In genomic region chr9:20685081-20685861, GRCm38 (mm10) we compare ENCODE assay signal across 17 mouse cellular contexts. TPM values are rescaled to one million over a fixed set of nuclear protein-coding genes. Genes with fewer than 3 reads are reported as not detected.
A peak's percentile ranks its signal among the peaks of the same experiment; 100 is the strongest.
DNase-seq lines count a peak whose midpoint lies in the region; ATAC-seq lines count a peak whose summit lies in the region.
"Had no signal": no experiment of that assay in that cellular context is flagged by ENCODE, and none has a peak within 500 bp of the region (broad histone marks: within the 10 kb centered on the region; RNA-seq: fewer than 3 reads in every experiment).

No protein-coding gene starts in this region.

- DNase-seq in frontal cortex, postnatal 25 days (ENCODE audit: low spot score in 2 of 2) = no peak
- peak; percentile 63 for DNase-seq in left cerebral cortex, adult 11 months (ENCODE audit: low spot score)
- DNase-seq in left cerebral cortex, postnatal 4 days = no peak
- DNase-seq in left cerebral cortex, postnatal 10 days (ENCODE audit: extremely low spot score in 1 of 2, low spot score in 2 of 2) = peak; percentile 37 to 70
- DNase-seq in right cerebral cortex, postnatal 36 days (ENCODE audit: low spot score in 2 of 2) = peak; percentile 67 to 87
- no peak for DNase-seq in cerebellum, adult 9-10 months
- no peak for DNase-seq in gastrocnemius, adult 18-20 months (ENCODE audit: low spot score)
- DNase-seq: adrenal gland, adult 8-10 months; cerebellum, adult 11-12 months; gastrocnemius, adult 2 months; heart, adult 11 months; kidney, adult 11 months; kidney, postnatal 10 days; lung, postnatal 10 days; thymus, adult 18-20 months had no signal

- intact Hi-C loops in left cerebral cortex, postnatal 4 days (cut with DNase I) = no loop called here
- intact Hi-C loops in left cerebral cortex, postnatal 10 days (cut with DNase I) = no loop called here

- ATAC-seq in frontal cortex, adult (ENCODE audit: low TSS enrichment) = peak; percentile 71
- ATAC-seq: hindbrain, postnatal 0 days had no signal

RNA-seq across cellular contexts. Expression of gene Pin1, which starts 33.4 kb away (rescaled TPM):
- total RNA-seq in left cerebral cortex, postnatal 4 days (2021) = 10 to 100 TPM; 27.0 to 28.4 TPM
- 10 to 100 TPM; 38.7 to 40.0 TPM for total RNA-seq in left cerebral cortex, postnatal 10 days (2021)
- 10 to 100 TPM; 12.4 to 14.8 TPM for total RNA-seq in gastrocnemius, adult 18-20 months (2021)

RNA-seq across cellular contexts. Expression of gene Fbxl12, which starts 40.7 kb away (rescaled TPM):
- total RNA-seq in left cerebral cortex, postnatal 4 days (2021) = 10 to 100 TPM; 21.9 to 25.4 TPM
- 10 to 100 TPM; 18.0 to 19.5 TPM for total RNA-seq in left cerebral cortex, postnatal 10 days (2021)
- 1 to 10 TPM; 3.7 to 4.6 TPM for total RNA-seq in gastrocnemius, adult 18-20 months (2021)

RNA-seq across cellular contexts. Expression of gene Ubl5, which starts 42.6 kb away (rescaled TPM):
- 100 to 1,000 TPM; 298 to 308 TPM for total RNA-seq in left cerebral cortex, postnatal 4 days (2021)
- total RNA-seq in left cerebral cortex, postnatal 10 days (2021) = 100 to 1,000 TPM; 326 to 331 TPM
- 100 to 1,000 TPM; 210 to 236 TPM for total RNA-seq in gastrocnemius, adult 18-20 months (2021)

Comparison
In these comparisons a context has a peak if more than half of its experiments do, and no peak if none do; other contexts are left out.
1. DNase-seq: peak in left cerebral cortex, adult 11 months (single experiment), left cerebral cortex, postnatal 10 days (2 of 2) and right cerebral cortex, postnatal 36 days (2 of 2); none in frontal cortex, postnatal 25 days (0 of 2), left cerebral cortex, postnatal 4 days (single experiment), cerebellum, adult 9-10 months (single experiment) and gastrocnemius, adult 18-20 months (single experiment).